Mouse (Mus musculus): ENCODE measurements around the gene Chrna9. TPM values are rescaled to one million over a fixed set of nuclear protein-coding genes. Genes with fewer than 3 reads are reported as not detected.

Gene Chrna9
- total and polyA plus RNA-seq, 3 experiments = 0.57 TPM; not detected in 2

- no peak overlapping the region for H3K4me3 ChIP-seq (replicated peaks in 1 of 3; ENCODE audit: low read depth in 2 of 3, low read length in 2 of 3, poor library complexity in 1 of 3)
- no peaks in the 10 kb centered on the region for H3K9me3 ChIP-seq (replicated peaks; ENCODE audit: low read length)
- no peak overlapping the region for H3K9ac ChIP-seq (ENCODE audit: insufficient read depth, low read depth)
Observed at GRCm38 (mm10) chr5:65951513-65951909, 16.8 kb downstream of the Chrna9 start.

GRCm38 (mm10) chr5:65954130-65955080, 19.7 kb downstream of the Chrna9 start:
- TF ChIP-seq ZC3H11A (IDR thresholded peaks at IDR 0.05; ENCODE audit: low read depth, low read length) = no peak
- TF ChIP-seq POLR2A (IDR thresholded peaks at IDR 0.05; ENCODE audit: low read depth, low read length) = no peak
- TF ChIP-seq ZNF384 (IDR thresholded peaks at IDR 0.05; ENCODE audit: low read depth, low read length) = peak; percentile 74
- TF ChIP-seq KAT2A (IDR thresholded peaks at IDR 0.05; ENCODE audit: insufficient replicate concordance, low read length) = no peak
- TF ChIP-seq NELFE (IDR thresholded peaks at IDR 0.05; ENCODE audit: low read depth, low read length) = no peak
- no peak for TF ChIP-seq MEF2A (IDR thresholded peaks at IDR 0.05; ENCODE audit: borderline replicate concordance, low read depth, low read length)
- no peaks in the 10 kb centered on the region for H3K9me3 ChIP-seq (replicated peaks; ENCODE audit: low read length)
- dilution Hi-C loops (cut with MboI; ENCODE audit: extremely low pct_ligation_motif_present, extremely low pct_unique_long_range_greater_than_20kb, low sequenced_read_pairs) = no loop called here
- H3K9ac ChIP-seq (ENCODE audit: insufficient read depth, low read depth) = no peak overlapping the region
- DNase-seq (ENCODE audit: extremely low read depth) = no peak
- no peak overlapping the region for H3K27ac ChIP-seq (ENCODE audit: insufficient read depth, low read depth)
- no peaks in the 10 kb centered on the region for H3K79me2 ChIP-seq (replicated peaks; ENCODE audit: control insufficient read depth, extremely low read depth, insufficient read depth, poor library complexity, severe bottlenecking)
- no peaks in the 10 kb centered on the region for H3K36me3 ChIP-seq (replicated peaks in 1 of 2; ENCODE audit: control insufficient read depth in 1 of 2, insufficient read depth in 1 of 2, low read length in 1 of 2)
- in situ Hi-C loops (cut with MboI; ENCODE audit: low pct_ligation_motif_present, low pct_unique_long_range_greater_than_20kb, low sequenced_read_pairs) = loop anchor here (25.0 kb wide), 1 partner anchor 283 kb away; no protein-coding TSS in a partner anchor
- no peak overlapping the region for H3K4me3 ChIP-seq (replicated peaks in 1 of 3; ENCODE audit: low read depth in 2 of 3, low read length in 2 of 3, poor library complexity in 1 of 3)
- peaks cover 0 to 30% of the 10 kb centered on the region in 2 experiments; a peak in 2 of 4 replicates for H3K4me1 ChIP-seq (ENCODE audit: control insufficient read depth in 1 of 2, insufficient read depth in 2 of 2)
- H3K4me2 ChIP-seq (ENCODE audit: insufficient read depth, low read depth, poor library complexity, severe bottlenecking) = no peak overlapping the region
- no peaks in the 10 kb centered on the region for H3K27me3 ChIP-seq (replicated peaks)

More at GRCm38 (mm10) chr5:65951513-65951909, 16.8 kb downstream of the Chrna9 start:
- dilution Hi-C loops (cut with MboI; ENCODE audit: extremely low pct_ligation_motif_present, extremely low pct_unique_long_range_greater_than_20kb, low sequenced_read_pairs) (no loop called here), in situ Hi-C loops (cut with MboI; ENCODE audit: low pct_ligation_motif_present, low pct_unique_long_range_greater_than_20kb, low sequenced_read_pairs) (loop anchor here (25.0 kb wide), 1 partner anchor 286 kb away; no protein-coding TSS in a partner anchor)
- peak; percentile 36 for DNase-seq (ENCODE audit: extremely low read depth)
- no peak overlapping the region for H3K27ac ChIP-seq (ENCODE audit: insufficient read depth, low read depth)
- peaks cover 0 to 30% of the 10 kb centered on the region in 2 experiments; a peak in 2 of 4 replicates for H3K4me1 ChIP-seq (ENCODE audit: control insufficient read depth in 1 of 2, insufficient read depth in 2 of 2)
- H3K79me2 ChIP-seq (replicated peaks; ENCODE audit: control insufficient read depth, extremely low read depth, insufficient read depth, poor library complexity, severe bottlenecking) = no peaks in the 10 kb centered on the region
- H3K27me3 ChIP-seq (replicated peaks) = no peaks in the 10 kb centered on the region
- no peak for TF ChIP-seq BHLHE40 (IDR thresholded peaks at IDR 0.05; ENCODE audit: low read depth, low read length)
- peak; percentile 34 for TF ChIP-seq RAD21 (IDR thresholded peaks at IDR 0.05; ENCODE audit: low read depth, low read length)
- no peak for TF ChIP-seq JUND (conservative IDR thresholded peaks at IDR 0.05; ENCODE audit: low read depth, low read length)
- TF ChIP-seq ZMIZ1 (IDR thresholded peaks at IDR 0.05; ENCODE audit: low read depth, low read length) = no peak
- no peak for TF ChIP-seq UBTF (IDR thresholded peaks at IDR 0.05; ENCODE audit: low read depth, low read length)
- TF ChIP-seq POLR2A (IDR thresholded peaks at IDR 0.05; ENCODE audit: low read depth, low read length) = no peak
- TF ChIP-seq CTCF (conservative IDR thresholded peaks at IDR 0.05 in 1 of 2, IDR thresholded peaks at IDR 0.05 in 1 of 2; ENCODE audit: low read depth in 2 of 2, low read length in 2 of 2) = peak; percentile 58 to 64; a peak in 3 of 4 replicates
- no peak overlapping the region for H3K4me2 ChIP-seq (ENCODE audit: insufficient read depth, low read depth, poor library complexity, severe bottlenecking)
- H3K36me3 ChIP-seq (replicated peaks in 1 of 2; ENCODE audit: control insufficient read depth in 1 of 2, insufficient read depth in 1 of 2, low read length in 1 of 2) = no peaks in the 10 kb centered on the region
